Mouse (Mus musculus) thymus, postnatal 14 days (tissue): Measurements from ENCODE around the gene Fam83c.

Source experiments
- DNase-seq: peaks from one replicate; pipeline ENCODE4 v3.0.0; 2021

Gene Fam83c

GRCm38 (mm10) chr2:155826630-155827424 is 7.8 kb downstream of the Fam83c start, which contains the start of gene Eif6:
Eif6 (minus strand) TSS chr2:155826925.
- peak; percentile 89 for DNase-seq

DNA sequence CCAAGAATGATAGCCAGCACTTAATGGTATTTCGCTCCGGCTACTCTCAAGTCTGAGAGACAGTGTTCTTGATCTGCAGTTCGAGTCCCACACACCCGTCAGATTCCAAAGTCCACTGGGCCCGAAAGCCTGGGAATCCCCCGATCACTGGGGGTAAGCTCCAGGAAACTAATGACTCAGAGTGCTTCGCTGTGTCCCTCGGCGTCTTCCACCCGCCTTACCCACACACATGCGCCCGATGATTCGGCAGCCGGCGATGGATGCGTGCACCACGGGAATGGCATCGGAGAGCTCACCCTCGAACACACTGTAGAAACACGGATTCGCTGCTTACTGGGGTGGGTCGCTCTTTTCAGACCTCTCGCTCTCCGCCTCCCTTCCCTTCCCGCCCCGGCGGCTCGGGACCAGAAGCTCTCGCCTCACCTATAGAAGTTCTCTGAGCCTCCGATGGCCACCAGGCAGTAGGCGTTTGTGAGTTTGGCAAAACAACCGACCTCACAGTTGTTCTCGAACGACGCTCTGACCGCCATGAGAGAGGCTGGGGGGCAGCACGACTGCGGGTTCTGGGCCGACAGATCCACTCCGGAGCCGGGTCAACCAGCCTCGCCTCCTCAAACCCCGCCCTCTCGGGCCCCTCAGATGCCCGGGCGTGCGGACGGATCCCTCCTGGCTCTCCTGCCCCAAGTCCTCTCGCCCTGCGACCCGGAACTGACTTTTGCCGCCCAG is 8.6 kb downstream of the Fam83c start:
- DNase-seq: no peak

GRCm38 (mm10) chr2:155823722-155824121 is 10.9 kb downstream of the Fam83c start:
- DNase-seq: no peak

DNA sequence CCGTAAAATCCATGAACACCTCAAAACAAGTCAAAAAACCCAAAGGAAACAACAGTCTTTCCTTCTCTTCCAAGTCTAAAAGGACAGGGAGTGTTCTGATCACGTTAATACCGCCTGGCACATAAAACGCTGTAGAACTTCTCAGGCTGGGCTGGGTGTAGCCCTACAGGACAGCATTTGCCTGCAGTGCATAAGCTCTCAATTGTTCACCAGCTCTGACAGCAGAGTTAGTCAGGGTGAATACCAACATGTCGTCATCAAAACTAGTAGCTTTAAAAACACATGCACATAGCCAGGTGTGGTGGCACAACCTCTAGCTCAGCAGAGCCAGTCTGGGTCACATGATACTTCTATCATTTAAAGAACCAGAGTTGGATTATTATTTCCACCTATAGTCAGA is 13.9 kb downstream of the Fam83c start:
- DNase-seq: no peak

DNA sequence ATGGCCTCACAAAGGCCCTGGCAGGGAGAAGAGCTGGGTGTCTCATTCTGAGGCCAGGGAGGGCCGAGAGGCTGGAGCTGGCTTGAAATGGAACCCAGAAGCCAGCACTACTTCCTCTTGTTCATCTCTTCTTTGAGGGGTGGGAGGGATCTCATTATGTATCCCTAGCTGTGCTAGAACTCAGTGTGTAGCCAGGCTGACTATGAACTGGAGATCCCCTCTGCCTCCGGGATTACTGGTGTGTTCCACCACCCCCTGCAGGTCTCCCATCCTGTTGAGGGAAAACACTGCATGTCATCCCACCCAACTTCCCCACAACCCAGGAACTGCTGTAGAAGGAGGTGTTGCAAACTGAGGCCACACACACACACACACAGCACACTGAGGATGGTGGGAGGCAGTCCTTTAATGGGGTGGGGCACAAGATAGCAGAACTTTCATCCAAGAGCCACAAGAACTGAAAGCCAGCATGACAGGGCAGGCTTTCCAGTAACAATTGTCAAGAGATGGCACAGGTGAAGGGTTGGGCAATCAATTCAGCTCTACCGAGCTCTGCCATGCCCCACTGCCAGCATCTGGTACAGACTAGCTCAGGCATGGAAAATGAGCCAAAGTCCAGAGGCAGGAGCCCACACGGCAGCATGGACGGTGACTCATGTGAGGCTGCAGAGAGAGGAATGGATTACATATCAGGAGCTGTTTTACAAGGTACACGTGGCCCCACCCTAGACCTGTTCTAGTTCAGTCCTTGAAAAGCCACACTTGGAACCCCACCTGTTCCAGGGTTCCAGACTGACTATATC is 15.0 kb downstream of the Fam83c start:
- no peak for DNase-seq

DNA sequence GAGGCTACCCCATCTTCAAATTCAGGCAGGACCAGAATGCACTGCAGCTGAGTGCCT is 15.4 kb downstream of the Fam83c start, which contains the start of gene BC029722:
TSS of gene BC029722 (minus strand) at position 35 of the 57 bp plus-strand sequence.
- no peak for DNase-seq

DNA sequence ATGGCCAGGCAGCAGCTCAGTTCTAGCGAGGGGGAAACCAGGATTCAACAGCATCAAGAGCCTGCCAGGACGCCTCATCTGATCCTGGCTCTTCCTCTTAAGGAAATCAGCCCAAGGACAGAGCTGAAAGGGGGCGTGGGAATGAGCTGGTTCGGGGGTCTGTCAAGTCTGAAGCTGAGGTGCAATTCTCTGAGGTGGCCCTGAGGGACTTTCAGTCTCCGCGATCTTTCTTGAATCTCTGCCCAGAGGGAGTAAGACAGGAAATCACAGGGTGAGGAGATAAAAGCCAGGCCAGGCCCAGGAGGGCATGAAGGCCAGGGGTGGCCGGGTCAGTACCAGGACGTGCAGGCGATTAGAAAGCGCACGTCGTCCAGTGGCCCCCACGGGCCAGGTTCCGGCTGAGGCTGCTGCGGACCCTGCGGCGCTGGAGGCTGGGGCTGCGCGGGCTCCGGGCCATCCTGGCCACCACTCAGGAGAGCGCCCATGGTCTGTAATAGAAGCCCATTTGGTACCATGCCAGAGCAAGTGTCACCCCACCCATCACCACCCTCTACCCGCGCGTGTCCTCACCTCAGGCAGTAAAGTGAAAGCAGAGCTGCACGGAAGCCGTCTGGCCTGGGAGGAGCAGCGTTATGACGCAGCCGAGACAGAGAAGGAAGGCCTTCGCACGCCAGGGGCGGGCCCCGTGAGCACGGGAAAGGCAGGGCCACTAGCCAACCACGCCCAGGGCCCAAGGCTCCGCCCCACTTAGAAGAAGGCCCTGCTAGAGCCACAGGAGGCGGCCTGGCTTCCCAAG is 15.9 kb downstream of the Fam83c start:
- DNase-seq: peak; percentile 95

GRCm38 (mm10) chr2:155817301-155818245 is 17.1 kb downstream of the Fam83c start:
- DNase-seq: no peak

DNA sequence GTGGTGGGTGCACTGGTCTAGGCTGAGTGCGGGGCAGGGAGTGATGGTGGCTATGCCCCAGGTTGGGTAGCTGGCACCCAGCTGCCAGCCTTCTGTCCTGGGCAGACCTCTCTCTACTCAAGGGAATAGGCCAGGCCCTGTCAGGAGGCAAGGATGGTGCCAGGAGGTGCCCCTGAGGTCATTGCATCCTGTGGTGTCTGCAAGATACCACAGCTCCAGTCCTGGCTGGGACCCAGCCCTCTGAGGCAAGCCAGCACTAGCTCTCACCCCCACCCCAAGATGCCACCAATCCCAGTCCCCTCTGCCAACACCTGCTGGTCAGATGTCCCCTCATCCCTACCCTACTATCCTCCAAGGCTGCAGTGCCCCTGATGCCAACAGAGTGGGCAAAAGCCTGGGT is 18.5 kb downstream of the Fam83c start:
- DNase-seq: no peak

- no peak for DNase-seq
Observed at GRCm38 (mm10) chr2:155814829-155815228, 19.8 kb downstream of the Fam83c start.

DNA sequence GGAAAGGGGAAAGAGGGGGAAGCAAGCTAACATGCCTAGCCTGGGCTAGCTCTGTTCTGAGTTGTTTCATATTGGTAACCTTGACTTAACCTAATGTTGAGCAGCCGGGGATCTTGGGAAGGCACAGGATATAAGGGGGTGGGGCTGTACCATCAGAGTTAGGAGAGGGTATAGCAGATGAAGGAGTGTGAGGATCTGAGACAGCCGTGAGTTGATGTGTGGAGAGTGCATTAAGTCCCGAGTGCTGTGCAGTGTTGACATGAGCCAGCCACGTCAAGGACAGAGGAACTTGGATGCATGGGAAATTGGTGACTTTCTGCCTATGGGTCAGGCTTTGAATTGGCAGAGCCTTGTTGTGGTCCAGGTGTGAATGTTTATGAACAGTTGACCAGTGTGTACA is 22.0 kb downstream of the Fam83c start:
- no peak for DNase-seq

GRCm38 (mm10) chr2:155811821-155812396 is 22.7 kb downstream of the Fam83c start:
- peak; percentile 80 for DNase-seq

- no peak for DNase-seq
Observed at GRCm38 (mm10) chr2:155809620-155810019, 25.0 kb downstream of the Fam83c start.

GRCm38 (mm10) chr2:155807408-155807807 is 27.2 kb downstream of the Fam83c start:
- DNase-seq: no peak

- no peak for DNase-seq
Observed at GRCm38 (mm10) chr2:155806548-155806947, 28.1 kb downstream of the Fam83c start.

DNA sequence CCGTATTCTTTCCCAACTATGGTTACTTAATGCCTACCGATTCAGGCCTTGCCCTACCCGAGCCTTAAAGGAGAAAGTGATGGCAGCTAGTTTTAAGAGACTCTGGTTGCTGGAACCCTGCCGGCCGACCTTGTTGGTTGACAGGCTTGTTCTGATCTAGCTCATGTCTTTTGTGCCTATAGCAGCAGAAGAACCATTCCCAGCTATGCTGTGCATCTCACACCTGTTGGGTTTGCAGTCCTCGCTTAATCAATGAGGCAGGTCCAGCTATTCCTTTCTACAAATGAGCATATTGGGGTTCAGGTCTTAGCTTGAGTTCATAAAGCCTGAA is 28.8 kb downstream of the Fam83c start:
- no peak for DNase-seq

DNA sequence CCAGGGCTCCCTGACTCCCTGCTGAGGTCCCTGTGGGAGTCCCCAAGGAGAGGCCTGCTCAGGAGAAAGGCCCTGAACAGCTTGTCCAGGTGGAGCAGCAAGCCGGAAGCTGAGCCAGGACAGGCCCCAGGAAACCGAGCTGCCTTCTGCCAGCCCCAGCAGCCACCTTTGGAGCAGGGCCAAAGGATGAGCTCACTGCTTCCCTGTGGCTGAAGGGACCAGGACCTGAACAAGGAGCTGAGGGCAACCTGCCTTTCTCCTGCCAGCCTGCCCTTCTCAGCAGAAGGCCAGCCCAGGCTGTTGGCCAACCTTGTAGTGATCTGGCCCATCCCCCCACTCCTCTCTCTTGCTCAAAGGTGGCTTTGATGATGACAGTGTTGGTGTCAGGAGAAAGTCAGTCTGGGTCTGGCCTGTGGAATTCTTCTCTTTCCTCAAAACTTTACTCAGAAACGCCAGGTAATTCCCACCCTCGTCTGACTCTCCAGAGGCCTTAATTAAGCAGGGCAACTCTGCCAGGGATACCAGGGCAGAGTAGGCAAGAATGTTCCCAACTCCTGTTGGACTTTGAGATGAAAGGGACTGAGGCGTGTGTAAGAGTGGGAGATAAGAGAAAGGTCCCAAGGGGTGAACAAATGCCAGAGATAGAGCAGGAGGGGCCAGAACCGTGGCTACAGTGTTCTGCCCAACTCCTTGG is 29.3 kb downstream of the Fam83c start:
- DNase-seq: no peak

GRCm38 (mm10) chr2:155804053-155804452 is 30.6 kb downstream of the Fam83c start:
- DNase-seq: no peak

- DNase-seq: peak; percentile 28
Observed at GRCm38 (mm10) chr2:155802761-155803160, 31.9 kb downstream of the Fam83c start.

DNA sequence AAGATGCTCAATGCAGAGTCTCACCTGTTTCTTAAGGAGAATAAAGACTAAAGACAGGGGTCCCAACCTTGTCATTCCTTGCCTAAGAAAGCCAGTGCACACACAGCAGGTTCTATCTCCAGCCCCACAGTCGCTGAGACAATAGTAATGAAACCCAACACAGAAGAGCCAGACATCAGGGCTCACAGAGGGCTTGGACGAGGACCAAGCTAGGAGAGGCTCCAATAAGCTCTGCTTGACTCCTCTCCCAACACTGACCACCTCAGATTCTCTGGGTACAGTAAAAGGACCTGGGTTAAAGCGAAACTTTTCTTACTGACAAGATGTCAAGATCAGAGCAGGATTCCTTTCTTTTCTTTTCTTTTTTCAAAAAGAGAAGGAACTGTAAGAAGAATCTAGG is 36.0 kb downstream of the Fam83c start:
- DNase-seq: no peak
